Mouse (Mus musculus): ENCODE measurements at regions not wholly inside any gene's neighbourhood (a gene's known extent, or its start where the extent isn't known, plus 50 kb on each side); places are given as distances from the start of the nearest gene placed in this dataset.
"Not testable (repeated sequence)": the region's sequence is repeated elsewhere in the genome, so short reads cannot be mapped to it uniquely, and the experiment has no call there.

- DNase-seq (ENCODE audit: low spot score in 2 of 2), result peak in 1 of 2 experiments; percentile 3
Measured at GRCm38 (mm10) chr12:18606126-18606525, 91.8 kb downstream of the 5730507C01Rik start.

GRCm38 (mm10) chr12:18609835-18610234 is 95.5 kb downstream of the 5730507C01Rik start:
- DNase-seq (ENCODE audit: low spot score in 2 of 2), result peak; percentile 9 to 20

- not testable (repeated sequence) for DNase-seq (ENCODE audit: low spot score in 2 of 2)
Measured at GRCm38 (mm10) chr12:18610581-18610980, 96.3 kb downstream of the 5730507C01Rik start.

All from frontal cortex, postnatal 36 days (tissue).